Mouse (Mus musculus) lung, adult 2 months (tissue): Measurements from ENCODE around the gene Atp5g1.

Source experiments
- CTCF ChIP-seq: fragments of 200-500 bp; IDR thresholded peaks from 2 replicates; pipeline ENCODE4 v1.5.1; 2011; ENCODE audit warnings: mild to moderate bottlenecking, low read length, control low read depth; ENCODE audit not compliant: insufficient read depth
- POLR2A ChIP-seq: fragments of 200-500 bp; IDR thresholded peaks from 2 replicates; pipeline ENCODE4 v1.6.1; 2011; ENCODE audit warnings: low read depth, mild to moderate bottlenecking, control low read depth, low read length, borderline replicate concordance; ENCODE audit errors: extremely low read depth

DNA sequence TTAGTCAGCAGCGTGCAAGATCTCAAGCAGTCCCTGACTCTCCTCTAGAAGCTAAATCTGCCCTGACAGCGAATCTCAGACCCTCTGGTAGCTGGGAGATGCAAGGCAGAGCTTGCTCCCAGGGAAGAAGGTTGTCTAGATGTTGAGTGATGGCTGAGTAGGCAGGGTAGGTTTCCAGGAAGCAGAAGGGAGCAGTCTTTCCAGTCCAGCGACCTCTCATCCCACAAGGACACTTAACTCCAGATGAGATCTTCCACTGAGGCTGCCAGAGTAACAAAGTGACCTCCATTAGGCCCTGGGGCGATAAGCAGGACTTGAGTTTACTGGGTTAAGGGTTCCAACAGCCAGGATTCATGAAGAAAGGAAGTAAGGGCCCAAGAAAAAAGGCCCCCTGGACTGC, 54.8 kb downstream of the Atp5g1 start:
- no peak for TF ChIP-seq CTCF
- no peak for TF ChIP-seq POLR2A
